Mouse (Mus musculus) hindbrain, postnatal 0 days (tissue): ENCODE measurements around the gene Olfr1037. TPM values are rescaled to one million over a fixed set of nuclear protein-coding genes. Genes with fewer than 3 reads are reported as not detected.

ENCODE experiments used
- ATAC-seq: fragments of 200-750 bp; cut with Nextera tagmentation; 2 replicates; pipeline ENCODE4 v1.8.0; 2017; ENCODE audit warnings: mild to moderate bottlenecking, moderate TSS enrichment, moderate library complexity
- DNase-seq: peaks from one replicate; pipeline ENCODE4 v3.0.0-alpha.2; 2015; ENCODE audit warnings: low spot score
- H3K27ac ChIP-seq: fragments of 300-500 bp; sonication (generic); 2 replicates; pipeline ENCODE4 v1.5.1; 2014; ENCODE audit warnings: mild to moderate bottlenecking
- H3K27me3 ChIP-seq: fragments of 300-500 bp; sonication (generic); 2 replicates; pipeline ENCODE4 v1.6.1; 2014; ENCODE audit warnings: low read length, mixed read lengths; ENCODE audit not compliant: insufficient read depth
- H3K36me3 ChIP-seq: fragments of 300-500 bp; sonication (generic); 2 replicates; pipeline ENCODE4 v1.6.1; 2014; ENCODE audit warnings: low read length, mixed read lengths; ENCODE audit not compliant: insufficient read depth
- H3K4me1 ChIP-seq: fragments of 300-500 bp; sonication (generic); 2 replicates; pipeline ENCODE4 v1.6.1; 2014; ENCODE audit warnings: antibody characterized with exemption, low read length, mixed read lengths; ENCODE audit not compliant: insufficient read depth
- H3K4me2 ChIP-seq: fragments of 300-500 bp; sonication (generic); 2 replicates; pipeline ENCODE4 v1.6.1; 2014; ENCODE audit warnings: low read depth, mild to moderate bottlenecking, low read length, moderate library complexity, mixed read lengths
- H3K4me3 ChIP-seq: fragments of 300-500 bp; sonication (generic); 2 replicates; pipeline ENCODE4 v1.5.1; 2014; ENCODE audit warnings: low read length
- H3K9ac ChIP-seq: fragments of 300-500 bp; sonication (generic); replicated peaks from 2 replicates; pipeline ENCODE4 v1.6.1; 2014; ENCODE audit warnings: mild to moderate bottlenecking, low read length, moderate library complexity, mixed read lengths
- H3K9me3 ChIP-seq: fragments of 300-500 bp; sonication (generic); 2 replicates; pipeline ENCODE4 v1.6.1; 2016; ENCODE audit warnings: low read length, mixed read lengths
- CTCF ChIP-seq: IDR thresholded peaks from 2 replicates; pipeline ENCODE4 v1.5.1; 2016; ENCODE audit warnings: antibody characterized with exemption, control low read depth, low read depth
- polyA plus RNA-seq: library from polyadenylated mRNA; unstranded; fragments of >200 nt; fragmentation: Nextera tagmentation; extraction: Ambion mirVana; gene quantifications from 2 replicates; pipeline ENCODE4 v1.2.1, GENCODE M21; 2015
- total RNA-seq: library from RNA; depleted of rRNA; stranded (reverse); fragments of >200 nt; gene quantifications from 2 replicates; pipeline ENCODE4 v1.2.3, GENCODE M21; 2014; rRNA removed

The Olfr1037 gene
- total and polyA plus RNA-seq, 2 experiments from 2014 or later: not detected

- H3K4me1 ChIP-seq: no peaks in the 10 kb centered on the region
- no peaks in the 10 kb centered on the region for H3K9me3 ChIP-seq
- no peaks in the 10 kb centered on the region for H3K36me3 ChIP-seq
- H3K27me3 ChIP-seq: no peaks in the 10 kb centered on the region
- no peak for ATAC-seq
- H3K4me3 ChIP-seq: no peak within 1 kb of the TSS
- H3K4me2 ChIP-seq: no peak within 1 kb of the TSS
- TF ChIP-seq CTCF: no peak
- no peak for DNase-seq
- H3K27ac ChIP-seq: no peak within 1 kb of the TSS
- H3K9ac ChIP-seq: no peak within 1 kb of the TSS
These were observed 41.6 kb downstream of the Olfr1037 start, which contains the start of gene Olfr1034 for GRCm38 (mm10) chr2:86045561-86045960. Gene Olfr1034, plus strand, starts transcription at chr2:86045861.

Other genes starting within 250 kb of the Olfr1037 start
- not detected in 2 replicates for gene Olfr1019, start 241.9 kb downstream of the Olfr1037 start, total RNA-seq
- gene Olfr1019, start 241.9 kb downstream of the Olfr1037 start, polyA plus RNA-seq: not detected in 2 replicates
- not detected in 2 replicates for gene Olfr1020, start 240.4 kb downstream of the Olfr1037 start, total RNA-seq
- gene Olfr1020, start 240.4 kb downstream of the Olfr1037 start, polyA plus RNA-seq: not detected in 2 replicates
- gene Olfr1022, start 218.8 kb downstream of the Olfr1037 start, total RNA-seq: not detected in 2 replicates
- not detected in 2 replicates for gene Olfr1022, start 218.8 kb downstream of the Olfr1037 start, polyA plus RNA-seq
- not detected in 2 replicates for gene Olfr1023, start 201.7 kb downstream of the Olfr1037 start, total RNA-seq
- gene Olfr1023, start 201.7 kb downstream of the Olfr1037 start, polyA plus RNA-seq: not detected in 2 replicates
- gene Olfr1024, start 182.3 kb downstream of the Olfr1037 start, total RNA-seq: not detected in 2 replicates
- gene Olfr1024, start 182.3 kb downstream of the Olfr1037 start, polyA plus RNA-seq: not detected in 2 replicates
- not detected in 2 replicates for gene Olfr1025-ps1, start 172.2 kb downstream of the Olfr1037 start, total RNA-seq
- not detected in 2 replicates for gene Olfr1025-ps1, start 172.2 kb downstream of the Olfr1037 start, polyA plus RNA-seq
- gene Olfr1026, start 165.8 kb downstream of the Olfr1037 start, total RNA-seq: not detected in 2 replicates
- not detected in 2 replicates for gene Olfr1026, start 165.8 kb downstream of the Olfr1037 start, polyA plus RNA-seq
- gene Olfr1028, start 136.9 kb downstream of the Olfr1037 start, total RNA-seq: not detected in 2 replicates
- gene Olfr1028, start 136.9 kb downstream of the Olfr1037 start, polyA plus RNA-seq: not detected in 2 replicates
- gene Olfr1029, start 113.5 kb downstream of the Olfr1037 start, total RNA-seq: not detected in 2 replicates
- not detected in 2 replicates for gene Olfr1029, start 113.5 kb downstream of the Olfr1037 start, polyA plus RNA-seq
- gene Olfr1030, start 108.1 kb downstream of the Olfr1037 start, total RNA-seq: not detected in 2 replicates
- gene Olfr1030, start 108.1 kb downstream of the Olfr1037 start, polyA plus RNA-seq: not detected in 2 replicates
- not detected in 2 replicates for gene Olfr1031, start 97.1 kb downstream of the Olfr1037 start, total RNA-seq
- not detected in 2 replicates for gene Olfr1031, start 97.1 kb downstream of the Olfr1037 start, polyA plus RNA-seq
- not detected in 2 replicates for gene Olfr1032, start 81.8 kb downstream of the Olfr1037 start, total RNA-seq
- gene Olfr1032, start 81.8 kb downstream of the Olfr1037 start, polyA plus RNA-seq: not detected in 2 replicates
- 0.21 and 1.1 TPM in 2 replicates for gene Olfr1033, start 66.8 kb downstream of the Olfr1037 start, total RNA-seq
- 0.29 and 1.6 TPM in 2 replicates for gene Olfr1033, start 66.8 kb downstream of the Olfr1037 start, polyA plus RNA-seq
- 0.05 TPM in 1 of 2 replicates, not detected in the other for gene Olfr1034, start 41.5 kb downstream of the Olfr1037 start, total RNA-seq
- gene Olfr1034, start 41.5 kb downstream of the Olfr1037 start, polyA plus RNA-seq: 0.04 TPM in 1 of 2 replicates, not detected in the other
- gene Olfr1036, start 13.4 kb downstream of the Olfr1037 start, total RNA-seq: not detected in 2 replicates
- not detected in 2 replicates for gene Olfr1036, start 13.4 kb downstream of the Olfr1037 start, polyA plus RNA-seq
- gene Olfr1039, start 48.5 kb upstream of the Olfr1037 start, total RNA-seq: not detected in 2 replicates
- gene Olfr1039, start 48.5 kb upstream of the Olfr1037 start, polyA plus RNA-seq: not detected in 2 replicates
- gene Olfr1040, start 59.3 kb upstream of the Olfr1037 start, total RNA-seq: not detected in 2 replicates
- gene Olfr1040, start 59.3 kb upstream of the Olfr1037 start, polyA plus RNA-seq: not detected in 2 replicates
- gene Olfr1042, start 74.5 kb upstream of the Olfr1037 start, total RNA-seq: not detected in 2 replicates
- not detected in 2 replicates for gene Olfr1042, start 74.5 kb upstream of the Olfr1037 start, polyA plus RNA-seq
- not detected in 2 replicates for gene Olfr1043, start 80.1 kb upstream of the Olfr1037 start, total RNA-seq
- gene Olfr1043, start 80.1 kb upstream of the Olfr1037 start, polyA plus RNA-seq: not detected in 2 replicates
- not detected in 2 replicates for gene Olfr1044, start 90.4 kb upstream of the Olfr1037 start, total RNA-seq
- gene Olfr1044, start 90.4 kb upstream of the Olfr1037 start, polyA plus RNA-seq: not detected in 2 replicates
- gene Olfr52, start 98.3 kb upstream of the Olfr1037 start, total RNA-seq: not detected in 2 replicates
- gene Olfr52, start 98.3 kb upstream of the Olfr1037 start, polyA plus RNA-seq: not detected in 2 replicates
- not detected in 2 replicates for gene Olfr1045, start 115.6 kb upstream of the Olfr1037 start, total RNA-seq
- gene Olfr1045, start 115.6 kb upstream of the Olfr1037 start, polyA plus RNA-seq: not detected in 2 replicates
- not detected in 2 replicates for gene Olfr1046, start 131.9 kb upstream of the Olfr1037 start, total RNA-seq
- not detected in 2 replicates for gene Olfr1046, start 131.9 kb upstream of the Olfr1037 start, polyA plus RNA-seq
- gene Olfr1047, start 144.0 kb upstream of the Olfr1037 start, total RNA-seq: not detected in 2 replicates
- not detected in 2 replicates for gene Olfr1047, start 144.0 kb upstream of the Olfr1037 start, polyA plus RNA-seq
- gene Olfr1048, start 152.9 kb upstream of the Olfr1037 start, total RNA-seq: not detected in 2 replicates
- not detected in 2 replicates for gene Olfr1048, start 152.9 kb upstream of the Olfr1037 start, polyA plus RNA-seq
- gene Olfr1049, start 170.9 kb upstream of the Olfr1037 start, total RNA-seq: not detected in 2 replicates
- not detected in 2 replicates for gene Olfr1049, start 170.9 kb upstream of the Olfr1037 start, polyA plus RNA-seq
- not detected in 2 replicates for gene Olfr1051, start 191.7 kb upstream of the Olfr1037 start, total RNA-seq
- not detected in 2 replicates for gene Olfr1051, start 191.7 kb upstream of the Olfr1037 start, polyA plus RNA-seq
- 0.37 TPM in 1 of 2 replicates, not detected in the other for gene Olfr1052, start 205.1 kb upstream of the Olfr1037 start, total RNA-seq
- gene Olfr1052, start 205.1 kb upstream of the Olfr1037 start, polyA plus RNA-seq: not detected in 2 replicates
- gene Olfr1053, start 227.9 kb upstream of the Olfr1037 start, total RNA-seq: not detected in 2 replicates
- not detected in 2 replicates for gene Olfr1053, start 227.9 kb upstream of the Olfr1037 start, polyA plus RNA-seq
- not detected in 2 replicates for gene Olfr1054, start 248.0 kb upstream of the Olfr1037 start, total RNA-seq
- not detected in 2 replicates for gene Olfr1054, start 248.0 kb upstream of the Olfr1037 start, polyA plus RNA-seq